Mouse (Mus musculus) testis, adult 2 months (tissue): ENCODE results near the gene Crabp2. TPM values are rescaled to one million over a fixed set of nuclear protein-coding genes. Genes with fewer than 3 reads are reported as not detected.

Experiments used
- H3K27ac ChIP-seq: fragments of 200-500 bp; 2 replicates; pipeline ENCODE4 v1.5.1; 2012; ENCODE audit warnings: low read depth, low read length; ENCODE audit not compliant: control insufficient read depth, insufficient read depth
- H3K27me3 ChIP-seq: fragments of 200-500 bp; 2 replicates; pipeline ENCODE4 v1.6.1; 2012; ENCODE audit warnings: mild to moderate bottlenecking, low read length, moderate library complexity; ENCODE audit not compliant: control insufficient read depth, insufficient read depth
- H3K36me3 ChIP-seq: fragments of 200-500 bp; 2 replicates; pipeline ENCODE4 v1.6.1; 2012; ENCODE audit warnings: mild to moderate bottlenecking, low read length; ENCODE audit not compliant: control insufficient read depth, insufficient read depth
- H3K4me1 ChIP-seq: fragments of 200-500 bp; 2 replicates; pipeline ENCODE4 v1.6.1; 2012; ENCODE audit warnings: low read length; ENCODE audit not compliant: control insufficient read depth, insufficient read depth
- H3K4me3 ChIP-seq: fragments of 200-500 bp; 2 replicates; pipeline ENCODE4 v1.5.1; 2012; ENCODE audit warnings: low read depth, mild to moderate bottlenecking, low read length, moderate library complexity, mixed read lengths; ENCODE audit not compliant: control insufficient read depth
- CTCF ChIP-seq: fragments of 200-500 bp; IDR thresholded peaks from 2 replicates; pipeline ENCODE4 v1.5.1; 2012; ENCODE audit warnings: low read depth, mild to moderate bottlenecking, inconsistent platforms, low read length, moderate library complexity; ENCODE audit not compliant: control insufficient read depth, insufficient read depth, insufficient replicate concordance
- POLR2A ChIP-seq: fragments of 200-500 bp; IDR thresholded peaks from 2 replicates; pipeline ENCODE4 v1.6.1; 2012; ENCODE audit warnings: low read depth, mild to moderate bottlenecking, inconsistent platforms, low read length, moderate library complexity; ENCODE audit not compliant: control insufficient read depth
- polyA plus RNA-seq: library from polyadenylated mRNA; depleted of rRNA; stranded (reverse); fragments of >200 nt; gene quantifications from 2 replicates; pipeline ENCODE4 v1.2.3, GENCODE M21; 2012; rRNA removed

Crabp2 gene
- polyA plus RNA-seq, 1 experiment: 0.26 TPM

DNA sequence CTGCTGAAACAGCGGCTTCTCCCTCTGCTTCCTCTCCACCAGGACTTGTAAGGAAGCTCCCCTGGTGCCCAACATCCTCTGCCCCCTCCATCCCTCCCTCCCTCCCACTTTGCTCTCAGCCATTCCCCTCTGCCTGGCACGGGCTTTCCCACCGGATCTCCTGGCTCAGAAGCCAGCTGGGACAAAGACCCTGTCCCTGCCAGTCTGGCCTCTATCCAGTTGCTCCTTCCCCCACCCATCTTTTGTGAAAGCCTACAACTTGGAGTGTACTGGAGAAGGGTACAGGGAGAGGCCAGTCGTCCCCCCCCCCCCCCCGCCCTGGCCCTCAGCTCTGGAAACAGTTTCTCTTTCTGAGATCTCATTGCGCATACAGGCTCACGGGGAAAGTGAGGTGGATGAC is 50.3 kb downstream of the Crabp2 start:
- no peak overlapping the region for H3K4me3 ChIP-seq
- no peak overlapping the region for H3K27ac ChIP-seq
- no peaks in the 10 kb centered on the region for H3K36me3 ChIP-seq
- H3K4me1 ChIP-seq: peaks cover 24% of the 10 kb centered on the region
- TF ChIP-seq POLR2A (no peak), CTCF (no peak)
- H3K27me3 ChIP-seq: peaks cover 4% of the 10 kb centered on the region; the same call in 1 of the 2 replicates

DNA sequence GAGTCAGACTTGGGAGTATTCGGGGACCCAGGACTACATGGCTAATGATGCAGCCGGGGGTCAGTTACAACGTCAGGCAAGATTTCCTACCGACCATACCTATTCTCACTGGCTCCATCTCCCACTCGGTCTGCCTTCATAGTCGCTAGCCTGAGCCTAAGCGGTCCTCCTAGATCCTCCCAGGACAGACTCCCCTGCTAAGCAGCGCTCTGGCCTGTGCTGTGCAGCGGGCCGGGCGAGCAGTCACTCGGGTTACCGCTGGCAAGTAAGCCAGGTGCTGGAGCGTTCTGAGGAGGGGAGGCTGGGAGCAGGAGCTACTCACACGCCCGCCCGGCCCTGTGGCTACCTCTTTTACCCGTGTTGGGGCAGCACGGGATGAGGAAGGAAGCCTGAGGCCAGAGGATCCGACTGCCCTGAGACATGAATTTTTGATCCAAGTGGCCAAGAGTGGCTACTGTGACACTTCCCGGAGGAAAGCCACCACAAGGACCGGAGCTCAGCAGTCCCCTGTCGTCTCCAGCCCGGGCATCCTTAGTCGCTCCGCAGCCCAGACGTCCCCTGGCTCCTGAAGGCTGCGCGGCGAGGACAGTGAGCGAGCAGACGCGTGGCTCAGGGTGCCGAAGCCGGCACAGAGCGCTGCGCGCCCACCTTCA is 50.9 kb downstream of the Crabp2 start:
- TF ChIP-seq POLR2A (no peak), CTCF (no peak)
- H3K27ac ChIP-seq: no peak overlapping the region
- H3K27me3 ChIP-seq: peaks cover 4% of the 10 kb centered on the region; the same call in 1 of the 2 replicates
- peak overlapping the region; percentile 51 for H3K4me3 ChIP-seq
- H3K36me3 ChIP-seq: no peaks in the 10 kb centered on the region
- peaks cover 24% of the 10 kb centered on the region for H3K4me1 ChIP-seq

DNA sequence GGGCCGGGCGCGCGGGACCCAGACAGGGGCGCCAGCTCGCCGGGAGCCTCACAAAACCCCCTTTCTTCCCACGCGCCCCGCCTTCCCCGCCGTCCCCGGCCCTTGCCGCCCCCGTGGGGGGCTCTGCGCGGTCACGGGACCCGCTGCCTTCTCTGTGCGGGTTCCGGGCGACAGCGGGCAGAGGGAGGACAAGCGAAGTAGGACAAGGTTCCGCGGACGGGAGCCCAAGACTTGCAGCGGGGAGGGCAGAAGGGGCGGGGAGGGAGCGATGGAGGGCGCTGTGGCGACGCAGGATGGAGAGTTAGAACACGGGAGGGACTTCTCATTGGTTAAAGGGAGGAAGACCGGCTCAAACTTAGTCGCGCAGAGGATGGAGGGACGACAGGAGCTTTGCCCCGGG is 51.7 kb downstream of the Crabp2 start, which contains the start of gene Bcan:
TSS of gene Bcan (minus strand) at position 50 of the 400 bp plus-strand sequence.
- H3K4me1 ChIP-seq: peaks cover 24% of the 10 kb centered on the region
- peak within 1 kb of the TSS; percentile 51 for H3K4me3 ChIP-seq
- peaks cover 4% of the 10 kb centered on the region; the same call in 1 of the 2 replicates for H3K27me3 ChIP-seq
- H3K36me3 ChIP-seq: no peaks in the 10 kb centered on the region
- TF ChIP-seq CTCF: no peak
- TF ChIP-seq POLR2A: no peak
- no peak within 1 kb of the TSS for H3K27ac ChIP-seq

DNA sequence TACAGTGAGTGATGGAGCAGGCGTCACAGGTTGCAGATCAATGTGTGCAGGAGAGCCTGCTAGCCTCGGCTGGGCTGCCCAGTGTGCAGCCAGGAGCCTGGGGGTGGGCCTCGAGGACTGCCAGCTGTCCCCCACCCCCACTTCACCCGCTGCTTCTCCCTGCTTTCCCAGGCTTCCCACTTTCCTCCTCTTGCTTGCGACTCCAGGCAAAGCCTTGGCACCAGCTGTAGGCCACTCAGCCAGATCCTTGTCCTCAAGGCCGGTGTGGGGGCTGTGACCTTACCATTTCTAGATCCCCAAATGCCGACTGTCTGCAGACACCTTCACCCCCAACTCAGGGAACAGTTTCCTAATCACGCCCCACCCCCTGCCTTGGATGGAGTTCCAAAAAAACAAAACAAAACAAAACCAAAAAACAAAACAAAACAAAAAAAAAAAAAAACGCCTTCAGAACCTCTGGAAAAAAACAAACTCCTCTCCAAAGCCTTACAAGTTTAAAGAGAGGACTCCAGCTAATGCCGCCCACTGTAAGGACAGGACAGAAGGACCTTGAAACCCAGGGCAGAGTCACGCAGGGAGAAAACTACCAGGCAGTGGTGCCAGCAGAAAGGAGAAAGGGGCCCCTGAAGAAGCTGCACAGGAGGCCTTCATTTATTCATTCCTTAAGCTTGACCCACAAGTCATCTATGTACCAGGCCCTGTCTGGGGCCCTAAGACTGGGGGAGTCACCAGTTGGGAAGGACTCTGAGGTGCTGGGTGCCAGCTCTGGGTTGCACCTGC is 52.5 kb downstream of the Crabp2 start:
- no peak for TF ChIP-seq POLR2A
- TF ChIP-seq CTCF: no peak
- no peak overlapping the region for H3K27ac ChIP-seq
- H3K4me3 ChIP-seq: no peak overlapping the region
- H3K4me1 ChIP-seq: peaks cover 24% of the 10 kb centered on the region
- H3K36me3 ChIP-seq: no peaks in the 10 kb centered on the region
- peaks cover 4% of the 10 kb centered on the region; the same call in 1 of the 2 replicates for H3K27me3 ChIP-seq

DNA sequence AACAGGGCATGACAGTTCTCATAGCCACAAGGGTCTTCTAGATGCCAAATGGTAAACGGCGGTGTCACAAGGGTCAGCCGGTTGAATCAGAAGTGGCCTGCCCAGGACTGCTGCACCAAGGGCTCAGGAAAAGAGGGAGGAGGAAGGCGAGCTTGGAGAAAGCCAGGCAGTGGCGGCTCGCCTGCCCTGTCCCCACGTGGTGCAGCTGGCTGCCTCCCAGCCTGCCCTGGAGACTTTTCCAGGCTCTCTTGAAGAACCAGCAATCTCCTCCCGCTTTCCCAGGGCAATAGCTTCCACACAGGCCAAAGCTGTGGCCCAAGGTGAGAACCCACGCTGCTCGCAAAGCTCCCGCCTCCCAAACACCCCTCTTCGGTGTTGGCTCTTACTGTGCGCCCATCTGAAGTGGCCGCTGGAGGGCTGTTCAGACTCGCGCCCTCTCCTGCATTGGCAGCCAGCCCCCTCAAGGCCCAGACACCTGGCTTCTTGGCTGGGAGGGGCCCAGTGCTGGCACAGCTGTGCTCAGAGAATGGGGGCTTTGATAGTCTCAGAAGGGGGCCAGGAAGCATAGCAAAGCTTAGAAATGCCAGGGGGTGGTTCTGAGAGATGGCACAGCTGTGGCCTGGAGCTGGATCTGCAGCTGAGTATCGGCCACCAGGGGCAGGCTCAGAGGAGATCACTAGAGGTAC is 54.0 kb downstream of the Crabp2 start:
- Histone ChIP-seq H3K27ac (no peak overlapping the region), H3K4me1 (peaks cover 20% of the 10 kb centered on the region), H3K27me3 (peaks cover 4% of the 10 kb centered on the region; the same call in 1 of the 2 replicates), H3K36me3 (no peaks in the 10 kb centered on the region), H3K4me3 (no peak overlapping the region)
- no peak for TF ChIP-seq CTCF
- no peak for TF ChIP-seq POLR2A

Other genes with a start within 250 kb of the Crabp2 start
- gene Lrrc71, start 200.0 kb upstream of the Crabp2 start, polyA plus RNA-seq: 135 and 136 TPM in 2 replicates
- 0.64 and 0.94 TPM in 2 replicates for gene Ntrk1, start 153.5 kb upstream of the Crabp2 start, polyA plus RNA-seq
- gene Insrr, start 151.7 kb upstream of the Crabp2 start, polyA plus RNA-seq: 0.06 and 0.17 TPM in 2 replicates
- gene Pear1, start 124.4 kb upstream of the Crabp2 start, polyA plus RNA-seq: 4.1 and 4.3 TPM in 2 replicates
- 0.04 and 0.10 TPM in 2 replicates for gene Sh2d2a, start 101.9 kb upstream of the Crabp2 start, polyA plus RNA-seq
- gene Prcc, start 63.1 kb upstream of the Crabp2 start, polyA plus RNA-seq: 16.2 and 17.5 TPM in 2 replicates
- gene Hdgf, start 42.3 kb upstream of the Crabp2 start, polyA plus RNA-seq: 167 and 171 TPM in 2 replicates
- 79.1 and 96.3 TPM in 2 replicates for gene Mrpl24, start 29.2 kb upstream of the Crabp2 start, polyA plus RNA-seq
- gene Isg20l2, start 18.4 kb upstream of the Crabp2 start, polyA plus RNA-seq: 59.9 and 60.6 TPM in 2 replicates
- gene Rrnad1, start 17.9 kb upstream of the Crabp2 start, polyA plus RNA-seq: 22.2 and 24.4 TPM in 2 replicates
- 0.26 and 0.51 TPM in 2 replicates for gene Nes, start 22.4 kb downstream of the Crabp2 start, polyA plus RNA-seq
- 0.13 and 0.23 TPM in 2 replicates for gene Bcan, start 51.6 kb downstream of the Crabp2 start, polyA plus RNA-seq
- 14.0 and 15.7 TPM in 2 replicates for gene Hapln2, start 78.9 kb downstream of the Crabp2 start, polyA plus RNA-seq
- 6.7 and 6.9 TPM in 2 replicates for gene Gpatch4, start 94.4 kb downstream of the Crabp2 start, polyA plus RNA-seq
- gene Naxe, start 109.8 kb downstream of the Crabp2 start, polyA plus RNA-seq: 61.7 and 61.8 TPM in 2 replicates
- 176 and 193 TPM in 2 replicates for gene Ttc24, start 129.6 kb downstream of the Crabp2 start, polyA plus RNA-seq
- 3.8 and 4.9 TPM in 2 replicates for gene Iqgap3, start 133.3 kb downstream of the Crabp2 start, polyA plus RNA-seq
- 16.0 and 17.6 TPM in 2 replicates for gene Mef2d, start 193.7 kb downstream of the Crabp2 start, polyA plus RNA-seq